Mouse (Mus musculus) Patski (cell line): ENCODE results near the gene Macrod2. TPM values are rescaled to one million over a fixed set of nuclear protein-coding genes. Genes with fewer than 3 reads are reported as not detected.

Source experiments
- ATAC-seq: fragments of 100-300 bp; one replicate; pipeline ENCODE4 v1.8.0; 2021
- CTCF ChIA-PET: fragments of 350-600 bp; sonication (Branson Sonifier 250); formaldehyde crosslinking; loops from one replicate; lab custom pipeline; 2022; ENCODE audit warnings: inconsistent platforms; lab: Charles Lee
- POLR2A ChIA-PET: fragments of 350-600 bp; sonication (Branson Sonifier 250); formaldehyde crosslinking; loops from one replicate; lab custom pipeline; 2022; ENCODE audit warnings: antibody characterized with exemption, inconsistent platforms; lab: Charles Lee
- DNase-seq: peaks from one replicate; pipeline ENCODE4 v3.0.0-alpha.2; 2011; ENCODE audit warnings: low read depth, low spot score
- H3K27me3 ChIP-seq: fragments of 371-371 bp; one replicate; pipeline ENCODE4 v1.5.1; 2021
- CTCF ChIP-seq: fragments of 100-300 bp; IDR thresholded peaks from one replicate; pipeline ENCODE4 v1.5.1; 2021
- in situ Hi-C: fragments of 300-500 bp; cut with MboI; formaldehyde crosslinking; loops from 3 replicates; pipeline ENCODE4 v1.11.1; 2018; ENCODE audit warnings: low pct_unique_long_range_greater_than_20kb, mixed read lengths
- polyA plus RNA-seq: library from polyadenylated mRNA; unstranded; gene quantifications from one replicate; pipeline ENCODE4 v1.2.3, GENCODE M21; 2021

Gene Macrod2
- polyA plus RNA-seq, 1 experiment from 2014 or later, result 5.1 TPM

GRCm38 (mm10) chr2:142232828-142233227 lies 1837.7 kb downstream of the Macrod2 start:
- no peak for TF ChIP-seq CTCF
- POLR2A ChIA-PET, result interaction anchor here (0.9 kb wide), 1 partner anchor 9 kb away, joined by 3 read pairs; no protein-coding TSS in a partner anchor
- in situ Hi-C loops, result no loop called here
- DNase-seq (no peak), ATAC-seq (no peak)
- CTCF ChIA-PET, result no interaction called here
- no peaks in the 10 kb centered on the region for H3K27me3 ChIP-seq

DNA sequence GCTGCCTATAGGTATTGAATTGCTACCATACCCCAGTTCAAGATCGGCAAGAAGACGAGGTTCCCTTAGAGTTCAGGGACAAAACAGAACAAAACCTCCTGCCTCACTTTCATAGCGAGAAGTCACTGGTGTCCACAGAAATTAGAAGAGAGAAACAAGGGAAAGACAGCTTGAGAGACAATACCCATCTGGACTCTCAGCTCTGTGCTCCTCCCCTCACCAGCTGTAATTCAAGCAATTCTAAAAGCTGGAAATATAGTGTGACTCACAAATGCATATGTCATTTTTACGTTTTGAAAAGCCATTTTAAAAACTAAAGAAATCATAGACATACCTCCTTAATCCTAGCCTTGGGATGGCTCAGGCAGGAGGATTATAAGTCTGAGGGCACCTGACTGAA lies 1848.4 kb downstream of the Macrod2 start:
- no peak for TF ChIP-seq CTCF
- DNase-seq (no peak), ATAC-seq (no peak)
- ChIA-PET POLR2A (no interaction called here), CTCF (no interaction called here)
- in situ Hi-C loops, result no loop called here
- H3K27me3 ChIP-seq, result no peaks in the 10 kb centered on the region

- in situ Hi-C loops, result loop anchor here (5.0 to 10.0 kb wide), 3 partner anchors 564 to 1756 kb away; partner anchors contain the start of gene Flrt3
- ChIA-PET CTCF (interaction anchor here (1.0 kb wide), 1 partner anchor 12 kb away, joined by 3 read pairs; no protein-coding TSS in a partner anchor), POLR2A (no interaction called here)
- ATAC-seq (no peak), DNase-seq (no peak)
- no peak for TF ChIP-seq CTCF
- no peaks in the 10 kb centered on the region for H3K27me3 ChIP-seq
Observed at GRCm38 (mm10) chr2:142250383-142250782, 1855.3 kb downstream of the Macrod2 start.

DNA sequence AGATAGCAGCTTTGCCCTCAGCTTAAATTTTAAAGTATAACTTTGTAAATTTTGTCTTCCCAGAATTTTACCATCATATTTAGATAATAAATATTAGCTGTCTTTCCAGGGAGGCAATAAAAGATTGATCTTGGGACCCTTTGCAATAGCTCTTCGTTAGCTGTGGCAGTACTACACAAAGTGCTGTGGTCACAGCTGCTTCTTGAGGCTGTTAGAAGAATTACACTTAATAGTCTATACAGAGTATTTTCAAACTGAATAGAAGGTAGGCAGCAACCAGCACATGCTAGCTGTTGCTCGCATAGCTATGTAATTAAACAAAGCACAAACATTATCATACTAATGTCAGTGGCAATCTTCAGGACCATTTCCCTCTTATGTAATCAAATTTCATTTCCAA lies 1856.4 kb downstream of the Macrod2 start:
- in situ Hi-C loops, result loop anchor here (5.0 to 10.0 kb wide), 3 partner anchors 563 to 1757 kb away; partner anchors contain the start of gene Flrt3
- ChIA-PET CTCF (interaction anchor here (1.2 to 1.4 kb wide), 3 partner anchors 13 to 1580 kb away, joined by 3 to 4 read pairs (median 4); partner anchors contain the start of gene Flrt3), POLR2A (no interaction called here)

DNA sequence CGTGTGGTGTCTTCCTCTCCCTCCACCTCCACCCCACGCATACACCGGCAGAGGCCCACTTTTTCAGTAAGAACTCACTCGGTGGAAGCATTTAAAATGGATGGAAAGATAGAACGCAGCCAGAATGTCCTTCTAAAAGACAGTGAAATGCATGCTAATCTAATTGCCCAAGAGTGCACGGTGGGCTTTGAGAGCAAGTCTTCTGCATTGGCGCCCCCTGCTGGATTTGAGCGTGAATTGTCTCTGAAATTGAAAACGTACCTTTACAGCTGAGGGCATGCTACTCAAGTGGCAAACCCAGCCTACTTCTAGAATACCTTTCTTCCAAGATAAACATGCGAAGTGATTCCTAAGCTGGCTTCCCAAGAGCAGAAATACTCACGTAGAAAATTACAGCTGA lies 1858.8 kb downstream of the Macrod2 start:
- H3K27me3 ChIP-seq, result no peaks in the 10 kb centered on the region
- in situ Hi-C loops, result loop anchor here (5.0 to 10.0 kb wide), 3 partner anchors 561 to 1759 kb away; partner anchors contain the start of gene Flrt3
- ChIA-PET CTCF (interaction anchor here (0.9 to 2.0 kb wide), 9 partner anchors 8 to 1753 kb away, joined by 3 to 11 read pairs (median 3); partner anchors contain the start of gene Flrt3), POLR2A (interaction anchor here (0.6 kb wide), 1 partner anchor 308 kb away, joined by 4 read pairs; no protein-coding TSS in a partner anchor)
- DNase-seq (peak; percentile 27), ATAC-seq (peak; percentile 73)
- peak; percentile 91 for TF ChIP-seq CTCF

More for the DNA sequence above, 1856.4 kb downstream of the Macrod2 start:
- no peak for ATAC-seq
- H3K27me3 ChIP-seq, result no peaks in the 10 kb centered on the region
- TF ChIP-seq CTCF, result peak; percentile 15
- no peak for DNase-seq

- no peaks in the 10 kb centered on the region for H3K27me3 ChIP-seq
- ATAC-seq (no peak), DNase-seq (no peak)
- CTCF ChIA-PET, result interaction anchor here (1.2 to 2.0 kb wide), 7 partner anchors 8 to 1754 kb away, joined by 3 to 11 read pairs (median 4); partner anchors contain the start of gene Flrt3
- POLR2A ChIA-PET, result no interaction called here
- TF ChIP-seq CTCF, result no peak
- in situ Hi-C loops, result loop anchor here (5.0 to 10.0 kb wide), 3 partner anchors 560 to 1760 kb away; partner anchors contain the start of gene Flrt3
Observed at GRCm38 (mm10) chr2:142254566-142254965, 1859.5 kb downstream of the Macrod2 start.

DNA sequence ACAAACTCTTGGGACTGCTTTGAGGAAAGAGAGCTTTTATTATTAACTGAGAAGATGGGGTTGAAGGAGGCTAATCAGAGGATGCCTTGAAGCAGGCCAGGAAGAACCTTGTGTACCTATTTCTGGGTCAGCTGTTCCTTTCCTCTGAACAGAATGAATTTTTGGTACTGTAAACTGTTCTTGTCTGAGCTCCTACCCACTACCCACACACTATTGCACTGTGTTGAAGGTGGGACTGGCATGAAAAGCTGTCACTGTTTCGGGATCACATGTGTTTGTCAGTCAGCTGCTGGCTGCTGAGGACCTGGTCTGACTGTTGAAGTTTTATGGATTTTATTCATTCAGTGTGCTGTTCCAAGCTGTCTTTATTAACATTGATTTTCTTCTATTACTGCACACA lies 1862.4 kb downstream of the Macrod2 start:
- ChIA-PET CTCF (interaction anchor here (1.3 kb wide), 1 partner anchor 8 kb away, joined by 4 read pairs; no protein-coding TSS in a partner anchor), POLR2A (no interaction called here)
- TF ChIP-seq CTCF, result no peak
- DNase-seq (no peak), ATAC-seq (no peak)
- in situ Hi-C loops, result loop anchor here (10.0 kb wide), 2 partner anchors 557 to 1763 kb away; no protein-coding TSS in a partner anchor
- H3K27me3 ChIP-seq, result no peaks in the 10 kb centered on the region

- no peak for TF ChIP-seq CTCF
- no peak for ATAC-seq
- ChIA-PET POLR2A (no interaction called here), CTCF (no interaction called here)
- DNase-seq, result no peak
- no peaks in the 10 kb centered on the region for H3K27me3 ChIP-seq
- in situ Hi-C loops, result no loop called here
Observed at GRCm38 (mm10) chr2:142261046-142261445, 1865.9 kb downstream of the Macrod2 start.

GRCm38 (mm10) chr2:142264697-142265096 lies 1869.6 kb downstream of the Macrod2 start:
- DNase-seq, result no peak
- CTCF ChIA-PET, result no interaction called here

DNA sequence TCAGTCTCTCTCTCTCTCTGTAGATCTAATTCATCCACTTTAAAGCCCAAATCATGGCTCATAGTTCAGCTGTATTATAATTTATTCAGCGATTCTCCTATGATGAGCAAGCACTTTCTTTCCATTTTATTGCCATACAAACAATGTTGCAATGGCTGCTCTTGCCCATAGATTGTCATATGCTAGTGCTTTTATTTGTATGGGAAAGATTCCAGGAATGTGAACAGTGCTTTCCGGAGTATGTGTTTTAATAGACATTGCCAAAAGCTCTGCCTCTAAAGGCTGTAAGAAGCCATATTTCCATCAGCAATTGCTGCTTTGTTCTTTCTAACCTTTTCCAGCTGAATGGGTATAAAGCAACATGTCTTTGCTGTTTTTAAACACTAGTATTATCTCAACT lies 1872.7 kb downstream of the Macrod2 start:
- no peak for TF ChIP-seq CTCF
- ChIA-PET CTCF (no interaction called here), POLR2A (no interaction called here)
- H3K27me3 ChIP-seq, result no peaks in the 10 kb centered on the region
- ATAC-seq, result no peak
- no peak for DNase-seq
- in situ Hi-C loops, result no loop called here

More at GRCm38 (mm10) chr2:142264697-142265096, 1869.6 kb downstream of the Macrod2 start:
- H3K27me3 ChIP-seq, result no peaks in the 10 kb centered on the region
- in situ Hi-C loops, result no loop called here
- POLR2A ChIA-PET, result no interaction called here
- TF ChIP-seq CTCF, result no peak
- no peak for ATAC-seq

GRCm38 (mm10) chr2:142286761-142287160 lies 1891.7 kb downstream of the Macrod2 start:
- ATAC-seq (no peak), DNase-seq (no peak)
- CTCF ChIA-PET, result no interaction called here
- in situ Hi-C loops, result loop anchor here (5.0 kb wide), 1 partner anchor 46 kb away; no protein-coding TSS in a partner anchor
- no peak for TF ChIP-seq CTCF
- H3K27me3 ChIP-seq, result no peaks in the 10 kb centered on the region
- POLR2A ChIA-PET, result no interaction called here
